Comparison of ENCODE assay signal across 28 mouse cellular contexts in the genomic region with DNA sequence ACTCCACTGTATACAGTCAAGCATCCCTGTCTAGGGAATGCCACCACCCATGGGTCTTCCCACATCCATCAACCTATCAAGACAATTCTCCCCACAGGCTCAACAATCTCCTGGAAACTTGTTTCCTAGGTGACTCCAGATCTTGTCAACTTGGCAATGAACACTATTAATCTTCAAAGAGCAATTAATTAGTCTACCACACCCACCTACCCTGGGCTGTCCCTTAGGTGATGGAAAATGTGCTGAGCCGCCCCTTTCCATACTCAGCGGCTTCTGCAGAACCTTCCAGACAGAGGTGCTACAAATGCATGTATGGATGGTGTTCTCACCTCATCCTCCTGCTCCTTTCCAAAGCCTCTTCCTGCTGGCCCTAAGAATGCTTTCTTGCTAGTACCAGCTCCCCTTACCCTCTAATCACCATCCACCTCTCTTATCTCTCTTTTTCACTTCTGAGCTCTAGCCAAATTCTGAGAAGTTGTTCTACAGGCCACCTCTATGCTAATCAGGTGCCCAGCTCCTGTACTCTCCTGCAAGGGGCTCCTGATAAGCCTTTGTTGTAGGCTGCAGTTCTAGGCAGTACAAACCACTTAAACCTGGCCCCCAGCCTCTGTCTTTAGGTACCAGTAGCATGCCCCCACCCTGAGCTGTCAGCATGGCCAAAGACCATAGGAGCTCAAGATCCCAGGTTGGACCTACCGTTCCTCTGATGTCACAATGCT. TPM values are rescaled to one million over a fixed set of nuclear protein-coding genes. Genes with fewer than 3 reads are reported as not detected.
DNase-seq lines count a peak whose midpoint lies in the region; ATAC-seq and TF ChIP-seq lines count a peak whose summit lies in the region.
"Had no signal": no experiment of that assay in that cellular context is flagged by ENCODE, and none has a peak within 500 bp of the region (broad histone marks: within the 10 kb centered on the region; RNA-seq: fewer than 3 reads in every experiment).

No protein-coding gene starts in this region.

- H3K27ac ChIP-seq in heart, embryonic 10.5 days = peak overlapping the region; percentile 3; the same call in 1 of the 2 replicates
- H3K27ac ChIP-seq in liver, embryonic 12.5 days = peak overlapping the region; percentile 79
- no peak overlapping the region for H3K27ac ChIP-seq in liver, postnatal 0 days (ENCODE audit: low read depth)
- H3K27ac ChIP-seq: embryonic facial prominence, embryonic 12.5 days; gastrocnemius, adult 2 months; hindbrain, embryonic 14.5 days; left cerebral cortex, adult 2 months; limb, embryonic 12.5 days; macrophage; neural tube, embryonic 12.5 days had no signal

- 90% methylated on average over 3 of the region's 3 CpGs for WGBS in heart, embryonic 10.5 days
- WGBS in liver, embryonic 12.5 days (ENCODE audit: insufficient replicate concordance) = 66% methylated on average over 3 of the region's 3 CpGs
- WGBS in liver, postnatal 0 days (ENCODE audit: insufficient replicate concordance) = 78% methylated on average over 3 of the region's 3 CpGs

- no peaks in the 10 kb centered on the region for H3K4me1 ChIP-seq in heart, embryonic 10.5 days
- peaks cover 54% of the 10 kb centered on the region for H3K4me1 ChIP-seq in liver, embryonic 12.5 days
- no peaks in the 10 kb centered on the region for H3K4me1 ChIP-seq in liver, postnatal 0 days (ENCODE audit: insufficient read depth)
- H3K4me1 ChIP-seq: embryonic facial prominence, embryonic 12.5 days had no signal

- no peaks in the 10 kb centered on the region for H3K27me3 ChIP-seq in heart, embryonic 10.5 days (ENCODE audit: insufficient read depth, poor library complexity, severe bottlenecking)
- no peaks in the 10 kb centered on the region for H3K27me3 ChIP-seq in liver, embryonic 12.5 days (replicated peaks)
- H3K27me3 ChIP-seq in liver, postnatal 0 days (ENCODE audit: insufficient read depth, low read length) = no peaks in the 10 kb centered on the region
- H3K27me3 ChIP-seq: embryonic facial prominence, embryonic 12.5 days; limb, embryonic 12.5 days; neural tube, embryonic 12.5 days; Patski had no signal

- 0 out of 2 replicates have a peak, but pooled peaks have one; percentile 27 for TF ChIP-seq EP300 in liver, postnatal 0 days (IDR thresholded peaks at IDR 0.05; ENCODE audit: low read depth)

- intact Hi-C loops in heart, postnatal 36 days (cut with DNase I) = no loop called here

- H3K9ac ChIP-seq in liver, embryonic 12.5 days = peak overlapping the region; percentile 12; the same call in 1 of the 2 replicates
- H3K9ac ChIP-seq in liver, postnatal 0 days (replicated peaks) = no peak overlapping the region
- H3K9ac ChIP-seq: embryonic facial prominence, embryonic 12.5 days; hindbrain, embryonic 14.5 days; limb, embryonic 12.5 days; neural tube, embryonic 12.5 days had no signal

- no peaks in the 10 kb centered on the region for H3K9me3 ChIP-seq in heart, embryonic 10.5 days
- no peaks in the 10 kb centered on the region for H3K9me3 ChIP-seq in liver, embryonic 12.5 days (replicated peaks)
- no peaks in the 10 kb centered on the region for H3K9me3 ChIP-seq in liver, postnatal 0 days (ENCODE audit: low read length)
- H3K9me3 ChIP-seq: embryonic facial prominence, embryonic 12.5 days; limb, embryonic 12.5 days; neural tube, embryonic 12.5 days had no signal

- peaks cover 65% of the 10 kb centered on the region for H3K36me3 ChIP-seq in heart, embryonic 10.5 days
- peaks cover 49% of the 10 kb centered on the region for H3K36me3 ChIP-seq in liver, embryonic 12.5 days
- H3K36me3 ChIP-seq in liver, postnatal 0 days (replicated peaks; ENCODE audit: insufficient read depth, low read length) = no peaks in the 10 kb centered on the region

- peak; percentile 96 for ATAC-seq in liver, embryonic 12.5 days
- peak; percentile 48 for ATAC-seq in liver, postnatal 0 days
- no peak for ATAC-seq in megakaryocyte, adult 5-6 weeks (ENCODE audit: poor library complexity, severe bottlenecking)
- ATAC-seq: forebrain, embryonic 16.5 days; intestine, postnatal 0 days; Patski had no signal

- peak; percentile 89 for DNase-seq in heart, embryonic 10.5 days (ENCODE audit: low spot score)
- DNase-seq in heart, postnatal 36 days = no peak
- peak; percentile 56 for DNase-seq in c-Kit-positive CD71-positive TER-119-negative erythroid progenitor cells, embryonic 14.5 days (ENCODE audit: low read depth)
- DNase-seq in liver, postnatal 0 days = no peak
- no peak for DNase-seq in adrenal gland, adult (ENCODE audit: inconsistent age in 2 of 2, low spot score in 1 of 2)
- no peak for DNase-seq in spleen, adult 18-20 months
- DNase-seq: adrenal gland, postnatal 14 days; cerebellum, adult 8-10 months; cerebellum, postnatal 25 days; gastrocnemius, adult 2 months; kidney, adult 9 months; kidney, postnatal 10 days; lung, adult 2 months; lung, postnatal 10 days; thymus, postnatal 14 days had no signal

- H3K4me2 ChIP-seq in liver, embryonic 12.5 days = peak overlapping the region; percentile 46
- no peak overlapping the region for H3K4me2 ChIP-seq in liver, postnatal 0 days (ENCODE audit: low read depth, low read length)
- H3K4me2 ChIP-seq: embryonic facial prominence, embryonic 12.5 days; hindbrain, embryonic 14.5 days; limb, embryonic 12.5 days; midbrain, embryonic 11.5 days; neural tube, embryonic 12.5 days had no signal

- H3K4me3 ChIP-seq in heart, embryonic 10.5 days = no peak overlapping the region
- no peak overlapping the region for H3K4me3 ChIP-seq in liver, embryonic 12.5 days
- no peak overlapping the region for H3K4me3 ChIP-seq in liver, postnatal 0 days (ENCODE audit: low read depth, low read length)
- H3K4me3 ChIP-seq: embryonic facial prominence, embryonic 12.5 days; gastrocnemius, adult 2 months; left cerebral cortex, adult 2 months; limb, embryonic 12.5 days; myocyte; neural tube, embryonic 12.5 days had no signal

- TF ChIP-seq CTCF in liver, postnatal 0 days (IDR thresholded peaks at IDR 0.05; ENCODE audit: low read depth) = no peak

RNA-seq across cellular contexts. Expression of a gene that starts 37.8 kb away (rescaled TPM):
- polyA plus RNA-seq in heart, embryonic 10.5 days (2016; fragmentation: Nextera tagmentation; extraction: Ambion mirVana) = 4.5 and 4.6 TPM in 2 replicates
- 10 to 100 TPM in 1 of 2 experiments, 1 to 10 TPM in 1; 8.8 to 10.4 TPM for total RNA-seq in heart, postnatal 36 days (2021)
- 8.0 and 9.2 TPM in 2 replicates for polyA plus RNA-seq in liver, embryonic 12.5 days (2016; fragmentation: Nextera tagmentation; extraction: Ambion mirVana)
- 0.86 and 1.2 TPM in 2 replicates for polyA plus RNA-seq in liver, postnatal 0 days (2015; fragmentation: Nextera tagmentation; extraction: Ambion mirVana)
- total RNA-seq in megakaryocyte, adult 5-6 weeks (2015) = 0.85 and 2.1 TPM in 2 replicates
- 2.1 TPM in 2 replicates for total RNA-seq in megakaryocyte, adult 5-6 weeks (2017)

Comparison
In these comparisons a context has a peak if more than half of its experiments do, and no peak if none do; other contexts are left out.
1. DNase-seq: peak in heart, embryonic 10.5 days (single experiment) and c-Kit-positive CD71-positive TER-119-negative erythroid progenitor cells, embryonic 14.5 days (single experiment); none in heart, postnatal 36 days (0 of 2), liver, postnatal 0 days (single experiment), adrenal gland, adult (0 of 2) and spleen, adult 18-20 months (0 of 2).